Mouse (Mus musculus): Measurements from ENCODE around the gene Fkbp7. TPM values are rescaled to one million over a fixed set of nuclear protein-coding genes. Genes with fewer than 3 reads are reported as not detected.
A peak's percentile ranks its signal among the peaks of the same experiment; 100 is the strongest.

Gene Fkbp7
- polyA plus RNA-seq, 1 experiment from 2014 or later = 69.0 TPM

DNA sequence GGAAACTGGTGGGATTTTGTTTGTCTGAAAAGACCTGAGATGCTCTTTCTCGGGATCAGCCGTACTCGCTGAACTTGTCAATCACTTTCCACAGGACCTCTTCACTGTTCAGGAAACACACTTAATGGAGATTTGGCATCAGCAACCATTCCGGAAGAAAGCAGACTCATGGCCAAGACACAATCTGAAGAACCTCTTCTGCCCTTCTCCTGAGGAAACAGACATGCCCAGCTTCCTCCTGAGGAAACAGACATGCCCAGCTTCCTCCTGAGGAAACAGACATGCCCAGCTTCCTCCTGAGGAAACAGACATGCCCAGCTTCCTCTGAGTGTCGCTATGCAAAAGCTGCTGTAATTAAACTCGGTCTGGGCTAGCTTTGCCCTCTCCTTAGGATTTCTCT lies 22.4 kb upstream of the Fkbp7 start:
- Histone ChIP-seq H3K9me3 (ENCODE audit: low read depth, low read length) (no peaks in the 10 kb centered on the region), H3K4me3 (ENCODE audit: low read depth, low read length) (no peak overlapping the region), H3K27ac (ENCODE audit: low read depth) (no peak overlapping the region), H3K9ac (no peak overlapping the region), H3K27me3 (ENCODE audit: insufficient read depth, low read length) (no peaks in the 10 kb centered on the region), H3K4me1 (ENCODE audit: insufficient read depth) (no peaks in the 10 kb centered on the region), H3K36me3 (ENCODE audit: insufficient read depth) (peaks cover 70% of the 10 kb centered on the region), H3K4me2 (no peak overlapping the region)
- DNase-seq = peak; percentile 25
- no peak; the same call in 1 of the 2 replicates for ATAC-seq (ENCODE audit: insufficient read depth)
- WGBS = 62% methylated on average over 6 of the region's 6 CpGs
- TF ChIP-seq CTCF (IDR thresholded peaks at IDR 0.05; ENCODE audit: low read depth) = no peak

DNA sequence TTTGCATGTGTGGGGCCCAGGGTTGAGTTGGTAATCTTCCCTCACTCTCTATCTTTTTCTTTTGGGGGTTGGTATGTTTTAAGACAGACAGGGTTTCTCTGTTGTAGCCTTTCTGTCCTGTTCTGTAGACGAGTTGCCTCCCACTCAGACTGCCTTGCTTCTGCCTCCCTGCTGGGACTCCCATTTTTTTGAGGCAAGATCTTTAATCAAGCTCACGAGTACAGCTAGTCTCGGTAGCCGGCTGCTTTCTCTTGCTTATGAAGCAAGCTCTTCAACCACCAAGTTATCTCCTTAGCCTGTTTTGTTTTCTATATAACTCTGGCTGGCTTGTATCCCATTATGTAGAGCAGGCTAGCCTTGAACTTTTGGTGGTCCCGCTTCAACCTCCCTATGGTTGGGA lies 20.8 kb upstream of the Fkbp7 start:
- no peak for TF ChIP-seq CTCF (IDR thresholded peaks at IDR 0.05; ENCODE audit: low read depth)
- Histone ChIP-seq H3K4me2 (no peak overlapping the region), H3K4me3 (ENCODE audit: low read depth, low read length) (no peak overlapping the region), H3K4me1 (ENCODE audit: insufficient read depth) (no peaks in the 10 kb centered on the region), H3K27me3 (ENCODE audit: insufficient read depth, low read length) (no peaks in the 10 kb centered on the region), H3K36me3 (ENCODE audit: insufficient read depth) (peaks cover 74% of the 10 kb centered on the region), H3K9ac (no peak overlapping the region), H3K9me3 (ENCODE audit: low read depth, low read length) (no peaks in the 10 kb centered on the region), H3K27ac (ENCODE audit: low read depth) (no peak overlapping the region)
- DNase-seq (no peak), ATAC-seq (ENCODE audit: insufficient read depth) (no peak)
- WGBS = 83% methylated on average over 5 of the region's 5 CpGs

DNA sequence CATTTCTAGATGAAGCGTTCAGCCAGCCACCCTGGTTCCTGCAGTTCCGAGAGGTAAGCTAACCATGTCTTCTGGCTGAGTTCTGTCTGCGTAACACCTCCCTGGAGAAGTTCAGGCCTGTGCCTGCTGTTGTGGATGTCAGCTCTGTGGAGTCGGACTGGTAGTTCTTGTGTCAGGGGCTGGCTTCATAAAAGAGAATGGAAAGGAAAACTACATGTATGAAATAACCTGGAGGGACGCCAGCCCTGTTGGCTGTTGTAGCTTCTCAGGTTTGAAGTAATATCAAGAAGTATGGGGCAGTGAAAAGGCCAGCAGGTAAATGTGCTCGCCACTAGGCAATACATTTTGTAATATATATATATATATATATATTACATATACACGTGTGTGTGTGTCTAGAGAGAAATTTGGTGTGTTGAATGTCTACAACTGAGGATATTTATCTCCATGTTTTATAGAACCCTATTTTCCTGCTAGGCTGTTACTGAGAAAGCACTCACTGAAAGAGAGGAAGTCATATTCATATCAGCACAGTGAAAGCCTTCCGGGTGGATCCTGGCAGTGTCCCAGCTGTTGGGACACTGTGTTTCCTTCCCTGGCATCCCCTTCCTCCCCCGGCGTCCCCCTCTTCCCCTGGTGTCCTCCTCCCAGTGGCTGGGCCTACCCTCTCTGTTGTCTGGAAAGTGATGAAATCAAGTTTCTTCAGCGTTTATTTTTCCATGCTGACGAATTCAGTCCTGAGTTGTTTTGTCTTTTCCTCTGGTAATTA lies 17.7 kb upstream of the Fkbp7 start:
- DNase-seq (peak; percentile 67), ATAC-seq (ENCODE audit: insufficient read depth) (peak; percentile 69; the same call in 1 of the 2 replicates)

DNA sequence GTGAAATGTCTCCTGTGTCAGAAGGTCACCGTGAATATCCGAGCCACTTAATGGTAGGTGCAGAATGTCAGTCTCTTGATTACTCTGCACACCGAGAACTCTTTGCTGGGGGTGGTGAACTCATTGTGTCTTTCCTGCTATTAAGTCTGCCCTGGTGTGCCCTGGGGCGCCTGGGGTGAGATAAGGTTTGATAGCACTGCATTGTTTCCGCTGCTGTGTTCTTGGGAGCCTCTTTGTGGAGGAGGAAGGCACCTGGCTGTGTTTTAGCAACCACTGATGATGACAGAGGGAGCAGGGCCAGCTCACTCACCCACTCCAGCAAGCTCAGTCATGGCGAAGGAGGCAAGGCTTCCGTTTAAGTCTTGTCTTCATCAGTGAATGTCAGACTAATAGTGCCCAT lies 15.2 kb upstream of the Fkbp7 start:
- 54% methylated on average over 7 of the region's 7 CpGs for WGBS
- ATAC-seq (ENCODE audit: insufficient read depth) = no peak

More for the DNA sequence above, 17.7 kb upstream of the Fkbp7 start:
- peaks cover 82% of the 10 kb centered on the region for H3K36me3 ChIP-seq (ENCODE audit: insufficient read depth)
- peak overlapping the region; percentile 48; the same call in 1 of the 2 replicates for H3K27ac ChIP-seq (ENCODE audit: low read depth)
- WGBS = 70% methylated on average over 12 of the region's 12 CpGs
- TF ChIP-seq CTCF (IDR thresholded peaks at IDR 0.05; ENCODE audit: low read depth) = no peak
- H3K4me1 ChIP-seq (ENCODE audit: insufficient read depth) = no peaks in the 10 kb centered on the region
- no peaks in the 10 kb centered on the region for H3K9me3 ChIP-seq (ENCODE audit: low read depth, low read length)
- no peaks in the 10 kb centered on the region for H3K27me3 ChIP-seq (ENCODE audit: insufficient read depth, low read length)
- no peak overlapping the region for H3K4me2 ChIP-seq
- no peak overlapping the region for H3K9ac ChIP-seq
- H3K4me3 ChIP-seq (ENCODE audit: low read depth, low read length) = no peak overlapping the region

DNA sequence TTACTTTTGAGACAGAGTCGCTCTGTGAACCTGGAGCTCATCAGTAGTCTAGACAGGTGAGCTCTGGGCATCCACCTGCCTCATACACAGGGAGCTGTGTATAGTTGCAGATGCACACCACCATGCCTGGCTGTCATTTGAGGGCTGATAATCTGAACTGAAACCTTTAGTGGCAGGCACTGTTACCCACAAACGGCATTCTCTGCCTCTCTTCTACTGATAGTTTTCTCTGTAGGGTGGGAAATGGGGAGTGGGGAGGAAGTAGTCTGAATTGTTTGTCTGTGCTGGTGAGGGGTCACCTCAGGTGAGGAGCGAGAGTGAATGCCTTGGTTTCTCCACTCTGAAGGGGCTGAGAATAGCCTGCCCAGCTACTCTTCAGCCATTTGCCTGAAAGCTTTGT lies 14.7 kb upstream of the Fkbp7 start:
- Histone ChIP-seq H3K9ac (no peak overlapping the region), H3K9me3 (ENCODE audit: low read depth, low read length) (no peaks in the 10 kb centered on the region), H3K36me3 (ENCODE audit: insufficient read depth) (peaks cover 86% of the 10 kb centered on the region)

More for the DNA sequence above, 15.2 kb upstream of the Fkbp7 start:
- no peak for DNase-seq
- no peak overlapping the region for H3K9ac ChIP-seq
- H3K36me3 ChIP-seq (ENCODE audit: insufficient read depth) = peaks cover 85% of the 10 kb centered on the region
- no peak overlapping the region for H3K4me3 ChIP-seq (ENCODE audit: low read depth, low read length)
- no peaks in the 10 kb centered on the region for H3K27me3 ChIP-seq (ENCODE audit: insufficient read depth, low read length)
- no peaks in the 10 kb centered on the region for H3K4me1 ChIP-seq (ENCODE audit: insufficient read depth)
- TF ChIP-seq CTCF (IDR thresholded peaks at IDR 0.05; ENCODE audit: low read depth) = no peak
- no peaks in the 10 kb centered on the region for H3K9me3 ChIP-seq (ENCODE audit: low read depth, low read length)
- H3K27ac ChIP-seq (ENCODE audit: low read depth) = no peak overlapping the region
- H3K4me2 ChIP-seq = no peak overlapping the region

DNA sequence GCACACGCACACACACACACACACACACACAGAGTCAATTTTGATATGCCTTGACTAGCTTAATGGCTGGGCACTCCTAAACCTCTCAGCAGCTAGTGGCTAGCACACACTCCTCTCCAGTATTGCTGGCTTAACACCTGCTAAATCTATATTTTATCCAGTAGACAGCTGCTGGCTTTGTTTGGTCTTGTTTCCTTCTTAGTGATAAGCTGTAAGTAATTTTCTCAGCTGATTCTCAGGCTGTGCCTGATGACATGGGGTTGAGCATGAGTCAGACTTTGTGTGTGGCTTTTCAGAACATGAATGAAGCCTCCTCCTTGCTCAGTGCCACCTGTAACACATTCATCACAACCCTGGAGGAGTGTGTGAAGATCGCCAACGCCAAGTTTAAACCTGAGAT lies 14.1 kb upstream of the Fkbp7 start:
- WGBS = 82% methylated on average over 3 of the region's 3 CpGs
- no peak overlapping the region for H3K9ac ChIP-seq
- DNase-seq (no peak), ATAC-seq (ENCODE audit: insufficient read depth) (no peak)
- no peak overlapping the region for H3K4me2 ChIP-seq
- no peak overlapping the region for H3K27ac ChIP-seq (ENCODE audit: low read depth)
- H3K27me3 ChIP-seq (ENCODE audit: insufficient read depth, low read length) = no peaks in the 10 kb centered on the region
- no peaks in the 10 kb centered on the region for H3K4me1 ChIP-seq (ENCODE audit: insufficient read depth)
- H3K36me3 ChIP-seq (ENCODE audit: insufficient read depth) = peaks cover 86% of the 10 kb centered on the region
- no peak for TF ChIP-seq CTCF (IDR thresholded peaks at IDR 0.05; ENCODE audit: low read depth)
- no peaks in the 10 kb centered on the region for H3K9me3 ChIP-seq (ENCODE audit: low read depth, low read length)
- no peak overlapping the region for H3K4me3 ChIP-seq (ENCODE audit: low read depth, low read length)

More for the DNA sequence above, 14.7 kb upstream of the Fkbp7 start:
- ATAC-seq (ENCODE audit: insufficient read depth) = no peak
- no peak for TF ChIP-seq CTCF (IDR thresholded peaks at IDR 0.05; ENCODE audit: low read depth)
- WGBS = 64% methylated on average over 3 of the region's 3 CpGs
- Histone ChIP-seq H3K27ac (ENCODE audit: low read depth) (no peak overlapping the region), H3K4me2 (no peak overlapping the region), H3K27me3 (ENCODE audit: insufficient read depth, low read length) (no peaks in the 10 kb centered on the region), H3K4me3 (ENCODE audit: low read depth, low read length) (no peak overlapping the region), H3K4me1 (ENCODE audit: insufficient read depth) (no peaks in the 10 kb centered on the region)
- no peak for DNase-seq

DNA sequence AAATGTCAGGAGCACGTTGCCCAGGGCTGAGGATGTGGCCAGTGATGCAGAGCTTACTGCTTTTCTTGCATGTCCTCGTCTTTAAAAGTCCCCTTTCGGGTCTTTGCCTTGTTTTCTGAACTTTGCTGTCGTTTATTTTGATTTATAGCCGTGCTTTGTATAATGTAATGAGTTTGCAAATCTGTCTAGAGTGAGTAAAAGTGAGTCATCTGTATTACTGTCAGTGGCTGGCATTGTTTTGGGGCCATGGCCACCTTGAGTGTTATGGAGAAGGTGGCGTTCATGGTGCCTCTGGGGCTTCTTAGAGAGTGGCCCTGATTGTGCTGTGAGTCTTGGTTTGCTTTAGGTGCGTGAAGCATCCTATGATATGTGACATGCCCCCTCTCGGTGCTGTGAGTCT lies 9.4 kb upstream of the Fkbp7 start:
- ATAC-seq (ENCODE audit: insufficient read depth) (no peak), DNase-seq (no peak)
- no peak overlapping the region for H3K9ac ChIP-seq
- no peaks in the 10 kb centered on the region for H3K9me3 ChIP-seq (ENCODE audit: low read depth, low read length)
- peaks cover 55% of the 10 kb centered on the region for H3K36me3 ChIP-seq (ENCODE audit: insufficient read depth)
- H3K4me1 ChIP-seq (ENCODE audit: insufficient read depth) = no peaks in the 10 kb centered on the region
- H3K27ac ChIP-seq (ENCODE audit: low read depth) = no peak overlapping the region
- no peak overlapping the region for H3K4me2 ChIP-seq
- no peaks in the 10 kb centered on the region for H3K27me3 ChIP-seq (ENCODE audit: insufficient read depth, low read length)
- TF ChIP-seq CTCF (IDR thresholded peaks at IDR 0.05; ENCODE audit: low read depth) = no peak
- no peak overlapping the region for H3K4me3 ChIP-seq (ENCODE audit: low read depth, low read length)
- 83% methylated on average over 8 of the region's 8 CpGs for WGBS
